Mouse (Mus musculus) CH12.LX (cell line): ENCODE results near the gene Fam19a1. TPM values are rescaled to one million over a fixed set of nuclear protein-coding genes. Genes with fewer than 3 reads are reported as not detected.

Experiments
- DNase-seq: peaks from one replicate; pipeline ENCODE4 v3.0.0-alpha.2; 2013; ENCODE audit errors: extremely low read depth
- H3K27ac ChIP-seq: 2 replicates; pipeline ENCODE4 v1.5.1; 2012; ENCODE audit warnings: low read depth, mild to moderate bottlenecking, control low read depth, moderate library complexity; ENCODE audit not compliant: insufficient read depth
- H3K27me3 ChIP-seq: replicated peaks from 2 replicates; pipeline ENCODE3; 2012; ENCODE audit warnings: inconsistent platforms
- H3K36me3 ChIP-seq, 2 experiments: replicated peaks in 1 of 2; 2 replicates each; pipeline versions ENCODE3 to v1.6.1; 2012; ENCODE audit warnings: inconsistent platforms in 1 of 2, low read length in 1 of 2, mild to moderate bottlenecking in 1 of 2, mixed read lengths in 1 of 2, moderate library complexity in 1 of 2; ENCODE audit not compliant: control insufficient read depth in 1 of 2, insufficient read depth in 1 of 2
- H3K4me1 ChIP-seq, 2 experiments: 2 replicates each; pipeline ENCODE4 v1.6.1; 2012; ENCODE audit warnings: inconsistent platforms in 1 of 2, moderate library complexity in 1 of 2; ENCODE audit not compliant: insufficient read depth in 2 of 2, control insufficient read depth in 1 of 2
- H3K4me2 ChIP-seq: 2 replicates; pipeline ENCODE4 v1.6.1; 2012; ENCODE audit warnings: low read depth, mild to moderate bottlenecking, control low read depth; ENCODE audit not compliant: poor library complexity, insufficient read depth, severe bottlenecking
- H3K4me3 ChIP-seq, 3 experiments: fragments of 150-350 bp in 1 of 3; sonication (generic) in 1 of 3; replicated peaks in 1 of 3; 2 replicates each; pipeline versions ENCODE3 to v1.5.1; 2011 to 2012; ENCODE audit warnings: low read depth in 2 of 3, low read length in 2 of 3, mild to moderate bottlenecking in 2 of 3, moderate library complexity in 2 of 3, control low read depth in 1 of 3, improper control_type of control experiment in 1 of 3, inconsistent platforms in 1 of 3, mixed read lengths in 1 of 3; ENCODE audit not compliant: poor library complexity in 1 of 3
- H3K79me2 ChIP-seq: replicated peaks from 2 replicates; pipeline ENCODE4 v1.6.1; 2012; ENCODE audit warnings: mild to moderate bottlenecking, moderate library complexity; ENCODE audit not compliant: control insufficient read depth, poor library complexity, insufficient read depth, severe bottlenecking; ENCODE audit errors: extremely low read depth
- H3K9ac ChIP-seq: 2 replicates; pipeline ENCODE4 v1.6.1; 2012; ENCODE audit warnings: low read depth, mild to moderate bottlenecking, control low read depth, moderate library complexity; ENCODE audit not compliant: insufficient read depth
- H3K9me3 ChIP-seq: replicated peaks from 2 replicates; pipeline ENCODE3; 2012; ENCODE audit warnings: low read length, inconsistent platforms, mixed read lengths
- E2F4 ChIP-seq: IDR thresholded peaks from 2 replicates; pipeline ENCODE4 v1.6.1; 2011; ENCODE audit warnings: low read depth, low read length, improper control_type of control experiment; ENCODE audit not compliant: insufficient replicate concordance
- EP300 ChIP-seq: IDR thresholded peaks from 2 replicates; pipeline ENCODE4 v1.6.1; 2011; ENCODE audit warnings: low read length, improper control_type of control experiment
- GABPA ChIP-seq: IDR thresholded peaks from 2 replicates; pipeline ENCODE4 v1.6.1; 2012; ENCODE audit warnings: low read depth, low read length, improper control_type of control experiment, inconsistent platforms; ENCODE audit not compliant: insufficient replicate concordance
- IRF4 ChIP-seq: IDR thresholded peaks from 2 replicates; pipeline ENCODE4 v1.6.1; 2014; ENCODE audit warnings: low read depth, mild to moderate bottlenecking, inconsistent platforms, low read length, improper control_type of control experiment
- JUN ChIP-seq: IDR thresholded peaks from 2 replicates; pipeline ENCODE4 v1.6.1; 2011; ENCODE audit warnings: low read depth, mild to moderate bottlenecking, low read length, improper control_type of control experiment, moderate library complexity; ENCODE audit not compliant: insufficient read depth
- KAT2A ChIP-seq: IDR thresholded peaks from 2 replicates; pipeline ENCODE4 v1.6.1; 2012; ENCODE audit warnings: low read length, improper control_type of control experiment, inconsistent platforms; ENCODE audit not compliant: insufficient replicate concordance
- MAFK ChIP-seq: IDR thresholded peaks from 2 replicates; pipeline ENCODE4 v1.6.1; 2011; ENCODE audit warnings: low read length, improper control_type of control experiment; ENCODE audit not compliant: insufficient replicate concordance
- MAX ChIP-seq: IDR thresholded peaks from 2 replicates; pipeline ENCODE4 v1.6.1; 2011; ENCODE audit warnings: low read length, improper control_type of control experiment
- MXI1 ChIP-seq: IDR thresholded peaks from 2 replicates; pipeline ENCODE4 v1.6.1; 2011; ENCODE audit warnings: mild to moderate bottlenecking, low read depth, low read length, improper control_type of control experiment
- MYC ChIP-seq: IDR thresholded peaks from 2 replicates; pipeline ENCODE4 v1.6.1; 2011; ENCODE audit warnings: low read depth, mild to moderate bottlenecking, improper control_type of control experiment, low read length
- NRF1 ChIP-seq: IDR thresholded peaks from 2 replicates; pipeline ENCODE4 v1.6.1; 2014; ENCODE audit warnings: low read depth, mild to moderate bottlenecking, inconsistent platforms, low read length, improper control_type of control experiment, moderate library complexity
- RAD21 ChIP-seq: IDR thresholded peaks from 2 replicates; pipeline ENCODE4 v1.6.1; 2011; ENCODE audit warnings: low read depth, mild to moderate bottlenecking, low read length, improper control_type of control experiment, moderate library complexity
- SMC3 ChIP-seq: IDR thresholded peaks from 2 replicates; pipeline ENCODE4 v1.6.1; 2011; ENCODE audit warnings: low read depth, low read length, improper control_type of control experiment
- TBP ChIP-seq: conservative IDR thresholded peaks from 2 replicates; pipeline ENCODE4 v1.6.1; 2011; ENCODE audit warnings: low read depth, low read length, improper control_type of control experiment
- UBTF ChIP-seq: IDR thresholded peaks from 2 replicates; pipeline ENCODE4 v1.6.1; 2012; ENCODE audit warnings: low read depth, mild to moderate bottlenecking, inconsistent platforms, low read length, improper control_type of control experiment, moderate library complexity
- ZC3H11A ChIP-seq: IDR thresholded peaks from 2 replicates; pipeline ENCODE4 v1.6.1; 2012; ENCODE audit warnings: low read depth, mild to moderate bottlenecking, inconsistent platforms, low read length, improper control_type of control experiment
- ZKSCAN1 ChIP-seq: IDR thresholded peaks from 2 replicates; pipeline ENCODE4 v1.6.1; 2012; ENCODE audit warnings: low read depth, inconsistent platforms, low read length, improper control_type of control experiment, borderline replicate concordance
- ZNF384 ChIP-seq: IDR thresholded peaks from 2 replicates; pipeline ENCODE4 v1.6.1; 2012; ENCODE audit warnings: low read depth, low read length, improper control_type of control experiment, inconsistent platforms
- dilution Hi-C: fragments of 300-500 bp; cut with MboI; formaldehyde crosslinking; loops from 2 replicates; pipeline ENCODE4 v1.14.3; 2020; ENCODE audit warnings: low sequenced_read_pairs; ENCODE audit not compliant: extremely low pct_unique_long_range_greater_than_20kb, extremely low pct_ligation_motif_present
- in situ Hi-C: fragments of 300-500 bp; cut with MboI; formaldehyde crosslinking; loops from 3 replicates; pipeline ENCODE4 v1.14.3; 2019; ENCODE audit warnings: low sequenced_read_pairs, low pct_ligation_motif_present, low pct_unique_long_range_greater_than_20kb, mixed read lengths
- polyA plus RNA-seq: library from polyadenylated mRNA; unstranded; fragments of >175 nt; gene quantifications from 2 replicates; pipeline ENCODE4 v1.2.1, GENCODE M21; 2012; ENCODE audit warnings: low read depth; ENCODE audit not compliant: insufficient read length
- total RNA-seq, 2 experiments: library from RNA; depleted of rRNA; stranded (reverse); fragments of 300-350 nt in 1 of 2; fragments of >200 nt in 1 of 2; gene quantifications; 2 replicates each; pipeline ENCODE4 v1.2.3; 2012 to 2014

Gene Fam19a1
- total and polyA plus RNA-seq, 3 experiments = 0.08 TPM; not detected in 2

GRCm38 (mm10) chr6:96376773-96377172 is 263.8 kb downstream of the Fam19a1 start:
- no peak for DNase-seq
- in situ Hi-C loops (no loop called here), dilution Hi-C loops (no loop called here)
- no peaks in the 10 kb centered on the region for H3K36me3 ChIP-seq
- TF ChIP-seq MAFK (no peak), IRF4 (no peak), GABPA (no peak)
- no peaks in the 10 kb centered on the region for H3K79me2 ChIP-seq
- no peak overlapping the region for H3K27ac ChIP-seq
- no peak overlapping the region for H3K4me3 ChIP-seq
- peaks cover 7% of the 10 kb centered on the region for H3K9me3 ChIP-seq
- H3K27me3 ChIP-seq = no peaks in the 10 kb centered on the region
- no peaks in the 10 kb centered on the region for H3K4me1 ChIP-seq
- H3K9ac ChIP-seq = no peak overlapping the region
- H3K4me2 ChIP-seq = no peak overlapping the region

- Histone ChIP-seq H3K4me3 (no peak overlapping the region), H3K9me3 (peaks cover 5% of the 10 kb centered on the region), H3K9ac (no peak overlapping the region), H3K4me2 (no peak overlapping the region), H3K79me2 (no peaks in the 10 kb centered on the region), H3K36me3 (no peaks in the 10 kb centered on the region), H3K27ac (no peak overlapping the region), H3K27me3 (no peaks in the 10 kb centered on the region), H3K4me1 (no peaks in the 10 kb centered on the region)
- in situ Hi-C loops = no loop called here
- TF ChIP-seq ZKSCAN1 (no peak), MAX (no peak), ZNF384 (no peak), UBTF (no peak), ZC3H11A (no peak), MYC (no peak), EP300 (no peak), E2F4 (no peak), SMC3 (no peak), MXI1 (no peak), NRF1 (no peak), TBP (no peak), KAT2A (no peak), RAD21 (no peak), GABPA (no peak), JUN (no peak)
- dilution Hi-C loops = no loop called here
- DNase-seq = no peak
Observed at GRCm38 (mm10) chr6:96379229-96379628, 266.3 kb downstream of the Fam19a1 start.
